Mouse (Mus musculus) kidney, postnatal 4 days (tissue): Measurements from ENCODE around the gene Nat14.

Source experiments
- DNase-seq, 2 experiments: peaks; one replicate each; pipeline ENCODE4 v3.0.0; 2021; ENCODE audit warnings: mixed read lengths in 2 of 2

The Nat14 gene

DNA sequence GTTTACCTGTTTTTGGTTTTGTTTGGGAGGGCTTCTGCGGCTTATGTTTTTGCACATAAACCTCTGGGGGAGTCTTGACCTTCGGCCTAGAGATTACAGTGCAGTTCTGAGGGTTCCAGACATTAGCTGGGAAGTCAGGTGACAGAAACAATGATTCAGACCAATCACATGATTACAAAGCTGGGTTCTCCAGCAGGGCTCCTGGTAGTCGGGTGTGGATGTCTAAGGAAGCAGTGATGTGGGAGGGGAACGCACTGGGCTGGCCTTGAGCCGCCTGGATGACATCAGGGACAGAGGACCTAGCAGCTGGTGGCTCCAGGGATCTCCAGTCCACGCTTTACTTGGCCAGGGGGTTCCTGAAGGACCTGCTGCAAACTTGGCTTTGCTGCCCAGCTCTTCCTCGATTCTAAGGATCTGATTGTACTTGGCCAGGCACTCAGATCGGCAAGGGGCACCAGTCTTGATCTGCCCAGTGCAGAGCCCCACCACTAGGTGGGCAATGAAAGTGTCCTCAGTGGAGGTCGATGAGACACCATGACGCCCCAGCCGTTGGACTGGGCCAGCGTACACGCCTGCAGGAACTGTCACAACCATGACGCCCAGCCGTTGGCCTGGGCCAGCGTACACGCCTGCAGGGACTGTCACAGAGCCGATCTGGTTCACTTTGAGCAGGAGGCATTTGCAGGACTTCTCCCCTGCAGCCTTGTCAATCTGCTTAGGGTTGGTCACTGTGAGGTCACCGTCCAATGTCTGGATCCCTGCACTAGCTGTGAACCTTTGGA lies 28.9 kb downstream of the Nat14 start:
- no peak for DNase-seq

DNA sequence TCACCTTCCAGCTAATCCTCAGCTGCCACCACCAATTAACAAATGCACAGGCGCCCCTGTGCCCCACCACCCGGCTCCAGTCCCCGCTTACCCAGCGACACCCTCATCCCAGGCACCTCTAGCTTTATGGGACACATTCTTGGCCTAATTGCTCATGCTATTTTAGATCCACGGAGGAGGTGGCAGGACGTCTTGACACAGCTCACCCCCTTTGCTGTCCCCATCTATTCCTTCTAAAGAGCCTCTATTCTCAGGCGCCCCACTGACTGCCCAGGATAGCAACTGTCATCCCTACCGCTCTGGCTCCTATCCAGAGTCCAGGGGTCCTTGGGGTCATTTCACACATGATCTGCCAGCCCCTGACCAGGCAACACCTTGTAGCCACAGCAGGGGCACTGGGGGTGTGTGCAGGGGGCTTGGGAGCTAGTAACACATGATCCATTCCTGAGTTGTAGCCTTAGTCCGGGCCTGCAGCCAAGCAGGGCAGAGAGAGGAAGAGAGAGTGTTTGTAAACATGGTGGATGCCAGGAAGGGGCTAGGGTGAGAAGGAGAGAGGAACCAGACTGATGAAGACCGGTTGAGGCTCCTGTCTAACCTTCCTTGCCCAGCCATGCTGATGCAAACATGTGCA lies 32.1 kb downstream of the Nat14 start:
- DNase-seq = no peak

DNA sequence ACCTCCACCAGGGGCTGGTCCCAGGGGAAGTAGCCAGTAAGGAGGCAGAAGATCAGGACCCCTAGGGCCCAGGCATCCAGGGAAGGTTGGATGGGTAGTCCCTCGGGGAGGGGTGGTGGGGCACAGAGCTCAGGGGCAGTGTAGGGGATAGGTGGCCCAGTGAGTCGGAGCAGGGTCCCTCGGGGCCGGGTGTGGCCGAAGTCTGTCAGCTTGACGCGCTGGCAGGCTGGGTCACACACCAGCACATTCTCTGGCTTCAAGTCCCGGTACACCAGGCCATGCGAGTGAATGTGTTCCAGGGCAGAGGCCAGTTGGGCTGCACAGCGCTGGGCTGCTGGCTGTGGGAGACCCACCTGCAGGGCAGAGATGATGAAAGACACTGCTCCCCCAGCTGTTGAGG lies 35.5 kb downstream of the Nat14 start:
- no peak for DNase-seq

DNA sequence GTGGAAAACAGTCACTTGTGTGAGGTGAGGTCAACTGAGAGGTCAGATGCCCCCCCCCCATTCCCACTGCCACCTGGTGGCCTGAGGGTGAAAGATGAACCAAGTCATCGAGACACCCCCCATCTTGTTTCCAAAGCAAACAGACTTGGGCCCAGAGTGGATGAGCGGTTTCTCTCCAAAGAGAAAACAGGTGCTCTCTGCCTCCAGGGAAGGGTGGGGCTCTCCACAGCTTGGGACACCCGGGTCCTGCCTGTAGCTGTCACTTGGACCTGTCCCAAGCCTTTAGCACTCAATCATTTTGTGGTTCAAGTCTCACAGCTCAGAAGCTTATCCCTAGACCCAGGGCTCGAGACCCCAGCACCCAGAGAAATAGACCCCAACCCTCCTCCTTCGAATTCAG lies 41.7 kb downstream of the Nat14 start:
- no peak for DNase-seq

DNA sequence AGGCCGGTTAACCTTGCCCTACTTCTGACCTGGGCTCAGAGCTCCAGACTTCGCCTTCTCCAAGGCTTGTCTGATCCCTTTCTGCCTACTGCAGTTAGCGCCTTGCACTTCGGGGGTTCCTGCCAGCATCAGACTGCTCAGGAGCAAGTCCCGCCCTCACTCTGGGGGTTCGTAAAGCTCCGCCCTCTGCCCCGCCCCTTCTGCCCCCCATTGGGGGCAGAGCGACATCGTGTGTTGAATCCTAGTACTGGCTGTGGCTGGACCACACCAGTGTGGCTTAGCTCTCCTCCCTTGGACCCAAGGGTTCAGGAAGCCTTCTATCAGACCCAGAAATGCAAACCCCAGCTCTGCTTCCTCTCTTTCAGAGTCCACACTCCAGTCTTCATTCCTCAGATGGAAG lies 42.4 kb downstream of the Nat14 start, which contains the start of gene Sbk2:
Sbk2 (minus strand) TSS at position 135 of the 400 bp plus-strand sequence.
- peak; percentile 90 to 91 for DNase-seq

DNA sequence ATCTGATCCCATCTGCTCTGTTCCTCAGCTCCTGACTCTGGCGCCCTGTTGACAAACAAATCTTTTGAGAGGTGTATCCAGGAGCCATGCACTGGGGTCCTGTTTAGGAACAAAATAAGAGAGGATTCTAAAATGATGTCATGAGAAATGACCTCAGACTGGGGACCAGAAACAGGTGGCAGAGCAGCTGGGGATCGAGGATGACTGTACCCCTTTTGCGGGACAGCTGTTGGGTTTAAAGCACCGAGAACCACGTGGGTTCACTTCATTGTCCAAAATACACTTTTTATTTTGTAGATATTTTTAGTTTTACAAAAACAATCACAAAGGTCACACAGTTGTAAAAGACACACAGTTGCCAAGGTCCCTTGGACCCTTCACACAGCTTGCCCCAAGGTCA lies 43.2 kb downstream of the Nat14 start:
- no peak for DNase-seq

DNA sequence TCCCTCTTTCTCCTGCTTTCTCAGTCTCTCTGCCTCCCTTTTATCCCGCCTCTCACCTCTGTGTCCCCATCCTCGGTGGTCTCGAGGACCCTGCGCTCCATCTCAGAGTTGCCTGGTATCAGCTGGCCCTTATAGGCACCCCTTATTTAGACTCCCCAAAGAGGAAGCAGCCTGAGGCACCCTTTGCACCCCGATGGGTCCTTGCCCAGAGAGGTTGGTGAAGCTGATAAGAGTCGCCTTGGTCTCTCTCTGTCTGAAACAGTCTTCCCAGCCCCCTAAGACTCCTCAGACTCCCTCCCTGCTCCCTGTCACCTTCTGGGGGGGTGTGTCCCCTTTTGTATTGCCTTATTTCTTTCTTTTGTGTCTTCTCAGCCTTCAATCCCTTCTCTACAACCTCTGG lies 49.2 kb downstream of the Nat14 start, which contains the start of gene Sbk3:
Sbk3 (minus strand) TSS at position 101 of the 400 bp plus-strand sequence.
- DNase-seq = no peak

DNA sequence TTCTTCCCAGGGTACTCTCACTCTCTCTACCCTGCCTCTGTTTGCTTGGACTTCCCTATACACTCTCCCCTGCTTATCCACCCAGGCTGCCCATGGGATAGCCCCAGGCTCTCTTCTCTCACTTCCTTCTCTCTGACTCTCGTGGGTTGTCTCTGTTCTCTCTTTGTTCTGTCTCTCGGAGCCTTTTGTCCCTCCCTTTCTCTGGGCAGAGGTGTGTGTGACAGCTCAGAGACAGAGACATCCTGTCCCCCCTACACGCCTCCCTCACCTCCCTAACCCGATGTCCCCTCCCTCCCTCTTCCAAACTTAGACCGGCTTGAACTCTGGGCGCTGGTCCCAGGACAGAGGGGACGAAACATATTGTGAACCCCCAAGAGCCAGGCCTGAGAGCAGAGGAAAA lies 49.9 kb downstream of the Nat14 start:
- peak in 1 of 2 experiments; percentile 21 for DNase-seq

DNA sequence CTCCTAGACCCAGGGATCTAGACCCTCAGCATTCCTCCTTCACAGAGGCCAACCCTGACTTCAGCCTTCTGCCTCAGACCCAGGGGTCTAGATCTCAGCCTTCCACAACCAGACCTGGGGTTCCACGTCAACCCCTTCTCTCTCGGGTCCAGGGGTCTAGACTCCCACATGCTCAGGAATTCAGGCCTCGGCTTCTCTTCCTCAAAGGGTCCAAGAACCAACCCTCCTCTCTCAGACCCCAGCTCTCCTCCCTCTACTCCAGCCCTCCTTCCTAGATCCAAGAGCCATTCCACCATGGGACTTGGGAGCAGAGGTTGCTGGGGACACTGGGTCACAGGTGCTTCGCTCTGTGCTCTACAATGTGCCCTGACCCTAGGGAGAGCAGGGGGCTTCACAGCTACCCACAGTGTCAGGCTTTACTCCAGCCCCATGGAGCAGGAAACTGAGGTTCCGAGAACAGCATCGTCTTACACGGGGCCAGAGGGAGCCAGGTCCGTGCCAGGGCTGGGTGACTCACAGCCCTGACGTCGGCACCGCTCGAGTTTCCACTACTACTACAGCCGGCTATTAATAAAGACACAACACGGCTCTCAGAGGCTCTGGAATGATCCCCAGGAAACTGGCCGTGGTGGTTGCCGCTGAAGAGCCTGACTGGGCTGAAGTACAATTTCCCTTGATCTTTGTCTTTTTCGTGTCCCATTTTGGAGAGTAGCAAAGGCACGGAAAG lies 50.7 kb downstream of the Nat14 start:
- peak in 1 of 2 experiments; percentile 31 for DNase-seq
